Mouse (Mus musculus) embryonic fibroblast, embryonic 13.5 days (primary cell): ENCODE data around the gene Pck1.

Source experiments
- CTCF ChIP-seq: IDR thresholded peaks from 2 replicates; pipeline ENCODE4 v1.5.1; 2011; ENCODE audit warnings: mild to moderate bottlenecking, control low read depth, low read length, moderate library complexity, borderline replicate concordance; ENCODE audit not compliant: insufficient read depth
- POLR2A ChIP-seq: IDR thresholded peaks from 2 replicates; pipeline ENCODE4 v1.6.1; 2011; ENCODE audit warnings: low read depth, mild to moderate bottlenecking, control low read depth, low read length, moderate library complexity

DNA sequence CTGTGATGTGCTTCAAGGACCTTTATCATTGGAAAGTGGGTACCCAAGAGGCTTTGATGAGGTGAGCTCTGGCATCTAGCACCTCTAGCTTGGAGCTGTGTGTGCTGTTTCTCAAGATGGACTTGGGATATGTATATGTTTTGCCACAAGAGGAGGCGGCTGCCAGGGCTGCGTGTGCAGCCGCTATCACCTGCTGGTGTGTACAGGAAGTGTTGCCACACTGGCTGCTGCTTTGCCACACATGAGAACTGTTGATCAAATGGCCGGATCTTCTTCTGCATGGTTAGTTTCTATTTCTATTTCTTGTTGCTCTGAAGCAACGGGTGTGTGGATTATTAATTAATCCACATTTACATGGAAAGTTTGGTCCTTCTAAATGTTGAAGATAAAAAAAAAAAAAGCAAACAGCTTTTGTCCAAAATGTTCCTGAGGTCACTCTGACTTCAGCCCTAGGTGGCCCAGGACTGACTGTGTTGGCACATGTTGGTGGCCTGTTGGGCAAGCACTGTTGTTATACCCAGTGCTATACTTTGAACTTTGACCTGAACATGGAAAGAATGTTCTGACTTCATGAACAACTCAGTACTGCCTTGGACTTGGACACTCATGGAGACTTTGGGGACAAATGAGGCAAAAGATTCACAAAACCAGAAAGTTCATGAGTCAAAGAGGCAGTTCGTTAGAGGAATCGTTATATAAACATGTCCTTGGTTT is 28.7 kb upstream of the Pck1 start:
- TF ChIP-seq CTCF: no peak
- TF ChIP-seq POLR2A: no peak
